Mouse (Mus musculus) left cerebral cortex, adult 2 months (tissue): ENCODE results near the gene Cfdp1. TPM values are rescaled to one million over a fixed set of nuclear protein-coding genes. Genes with fewer than 3 reads are reported as not detected.
A peak's percentile ranks its signal among the peaks of the same experiment; 100 is the strongest.

Experiments
- DNase-seq, 2 experiments: peaks; one replicate each; pipeline ENCODE4 v3.0.0; 2021 to 2022; ENCODE audit warnings: low spot score in 2 of 2, mixed read lengths in 1 of 2; ENCODE audit errors: extremely low spot score in 1 of 2
- H3K27ac ChIP-seq: fragments of 200-600 bp; 2 replicates; pipeline ENCODE4 v1.8.1; 2022
- H3K4me3 ChIP-seq: fragments of 200-600 bp; 2 replicates; pipeline ENCODE4 v1.8.1; 2022
- CTCF ChIP-seq: fragments of 200-600 bp; IDR thresholded peaks from 2 replicates; pipeline ENCODE4 v1.8.1; 2022; ENCODE audit warnings: antibody characterized with exemption, mild to moderate bottlenecking, moderate library complexity
- intact Hi-C: fragments of 180-260 bp; cut with DNase I; formaldehyde crosslinking; loops from one replicate; pipeline ENCODE4 v1.15.1; 2025
- total RNA-seq, 2 experiments: library from RNA; stranded (reverse); gene quantifications; 2 replicates each; pipeline ENCODE4 v1.2.3; 2021

The Cfdp1 gene
- total RNA-seq, 2 experiments from 2014 or later: 75.4 to 83.1 TPM

DNA sequence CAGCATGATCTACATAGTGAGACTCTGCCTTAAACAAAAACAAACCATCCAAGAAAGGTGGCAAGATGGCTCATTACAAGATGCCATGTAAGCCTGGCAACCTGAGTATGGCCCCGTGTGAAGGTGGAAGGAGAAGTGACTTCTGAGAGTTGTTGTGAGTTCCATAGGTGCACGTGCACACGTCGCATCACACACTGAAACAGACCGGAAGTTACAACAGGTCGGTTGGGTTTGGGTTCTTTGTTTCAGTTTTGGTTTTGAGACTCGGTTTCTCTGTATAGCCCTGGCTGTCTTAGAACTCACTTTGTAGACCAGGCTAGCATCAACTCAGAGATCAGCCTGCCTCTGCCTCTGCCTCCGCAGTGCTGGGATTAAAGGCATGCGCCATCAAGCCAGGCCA lies 40.3 kb downstream of the Cfdp1 start:
- H3K27ac ChIP-seq: no peak overlapping the region
- DNase-seq: no peak
- no peak for TF ChIP-seq CTCF
- no peak overlapping the region for H3K4me3 ChIP-seq
- intact Hi-C loops: loop anchor here (1.0 to 5.0 kb wide), 2 partner anchors 42 to 102 kb away; no protein-coding TSS in a partner anchor

DNA sequence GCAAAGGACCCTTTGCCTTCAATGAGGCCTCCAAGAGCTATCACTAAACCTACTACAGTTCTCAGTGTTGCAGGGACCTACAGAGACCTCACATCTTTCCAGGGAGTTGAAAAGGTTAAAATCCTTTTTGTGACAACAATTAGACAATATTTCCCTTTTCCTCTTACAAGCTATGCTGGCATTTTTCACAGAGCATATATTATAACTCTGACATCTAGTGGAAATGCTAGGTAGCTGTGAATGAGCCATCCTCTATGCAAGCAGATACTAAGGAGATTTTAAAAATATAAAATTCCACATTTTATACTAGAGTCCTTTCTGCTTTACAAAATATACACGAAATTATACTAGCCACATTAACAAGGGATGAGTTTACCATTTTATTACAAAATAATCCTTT lies 41.3 kb downstream of the Cfdp1 start:
- intact Hi-C loops: loop anchor here (1.0 to 5.0 kb wide), 2 partner anchors 41 to 101 kb away; no protein-coding TSS in a partner anchor
- TF ChIP-seq CTCF: peak; percentile 63
- DNase-seq: no peak
- H3K27ac ChIP-seq: no peak overlapping the region
- H3K4me3 ChIP-seq: no peak overlapping the region

DNA sequence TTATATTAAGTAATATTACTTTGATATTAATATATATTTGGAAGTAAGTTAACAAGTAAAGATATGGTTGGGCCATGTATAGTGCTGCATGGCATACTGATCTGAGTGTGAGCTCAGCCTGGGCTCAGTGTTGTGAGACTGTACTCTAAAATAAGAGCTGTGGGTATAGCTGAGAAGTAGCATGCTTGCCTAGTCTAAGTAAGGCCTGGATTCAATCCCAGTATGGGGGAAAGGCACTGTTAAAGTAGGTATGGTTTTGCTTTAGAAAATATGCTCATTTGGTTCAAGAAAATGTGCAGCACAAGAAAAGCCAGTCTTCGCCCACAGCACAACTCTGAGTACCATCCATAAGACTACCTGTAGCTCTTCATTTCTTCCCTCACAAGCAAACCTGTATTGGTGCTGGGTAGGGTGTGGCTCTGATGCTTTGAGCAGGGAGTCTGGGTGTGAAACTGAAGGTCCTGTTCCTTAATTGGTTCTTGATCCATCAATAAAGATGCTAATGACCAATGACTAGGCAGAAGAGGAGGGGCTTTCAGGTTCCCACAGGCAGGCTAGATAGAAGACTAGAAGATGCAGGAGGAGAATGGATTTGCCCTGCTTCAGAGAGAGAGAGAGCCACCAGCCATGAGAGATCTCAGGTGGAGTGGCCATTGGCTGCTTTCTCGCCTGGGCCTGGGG lies 43.3 kb downstream of the Cfdp1 start:
- Histone ChIP-seq H3K27ac (no peak overlapping the region), H3K4me3 (no peak overlapping the region)
- intact Hi-C loops: loop anchor here (2.0 to 5.0 kb wide), 2 partner anchors 38 to 132 kb away; no protein-coding TSS in a partner anchor
- no peak for DNase-seq
- no peak for TF ChIP-seq CTCF

DNA sequence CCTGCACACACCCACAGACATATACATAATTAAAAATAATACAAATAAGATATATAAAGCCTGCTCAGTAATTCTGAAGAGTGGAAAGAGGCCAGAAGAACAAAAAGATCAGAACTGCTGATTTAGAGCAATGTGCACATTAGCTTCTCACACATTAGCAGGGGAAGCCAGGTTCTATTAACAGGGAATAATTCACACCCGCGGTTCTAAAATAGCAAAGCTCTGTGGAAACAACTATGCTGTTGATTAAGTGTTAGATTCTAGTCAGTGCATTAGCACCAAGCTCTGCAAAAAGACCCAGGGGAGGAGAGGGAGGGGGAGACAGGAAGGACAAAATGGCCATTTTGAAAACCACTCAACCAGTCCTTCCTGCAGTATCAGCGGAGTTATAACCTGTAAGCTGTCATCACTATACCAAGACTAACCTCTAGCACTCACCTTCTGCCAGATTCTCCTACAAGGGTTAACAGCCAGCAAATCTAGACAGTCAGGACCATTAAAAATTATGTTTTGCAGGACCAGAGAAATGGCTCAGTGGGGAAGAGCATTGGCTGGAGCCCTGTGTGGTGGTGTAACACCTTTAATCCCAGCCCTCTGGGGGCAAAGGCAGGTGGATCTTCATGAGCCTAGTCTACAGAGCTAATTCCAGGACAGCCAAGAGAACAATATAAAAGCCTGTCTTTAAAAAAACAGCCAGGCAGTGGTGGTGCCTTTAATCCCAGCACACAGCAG lies 45.0 kb downstream of the Cfdp1 start:
- no peak for TF ChIP-seq CTCF
- Histone ChIP-seq H3K4me3 (no peak overlapping the region), H3K27ac (no peak overlapping the region)
- DNase-seq: no peak
- intact Hi-C loops: no loop called here

DNA sequence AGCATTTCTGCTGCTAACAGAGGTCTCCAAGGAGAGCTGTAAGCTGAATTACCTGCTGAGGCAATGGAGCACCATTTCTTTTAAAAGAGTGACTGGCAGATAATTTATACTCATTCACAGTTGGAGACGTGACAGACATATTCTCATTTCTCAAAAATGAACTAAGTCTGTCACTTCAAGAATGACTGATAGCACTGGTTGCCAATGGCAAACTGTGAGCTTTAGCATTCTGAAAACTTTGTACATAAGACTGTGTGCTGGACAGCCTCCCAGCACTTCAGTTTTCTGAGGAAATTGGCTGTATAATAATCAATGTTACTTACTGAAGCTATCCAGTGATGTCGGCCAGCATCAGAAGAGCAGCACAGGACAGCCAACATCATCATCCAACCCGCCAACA lies 46.1 kb downstream of the Cfdp1 start:
- no peak for TF ChIP-seq CTCF
- intact Hi-C loops: no loop called here
- DNase-seq: no peak

DNA sequence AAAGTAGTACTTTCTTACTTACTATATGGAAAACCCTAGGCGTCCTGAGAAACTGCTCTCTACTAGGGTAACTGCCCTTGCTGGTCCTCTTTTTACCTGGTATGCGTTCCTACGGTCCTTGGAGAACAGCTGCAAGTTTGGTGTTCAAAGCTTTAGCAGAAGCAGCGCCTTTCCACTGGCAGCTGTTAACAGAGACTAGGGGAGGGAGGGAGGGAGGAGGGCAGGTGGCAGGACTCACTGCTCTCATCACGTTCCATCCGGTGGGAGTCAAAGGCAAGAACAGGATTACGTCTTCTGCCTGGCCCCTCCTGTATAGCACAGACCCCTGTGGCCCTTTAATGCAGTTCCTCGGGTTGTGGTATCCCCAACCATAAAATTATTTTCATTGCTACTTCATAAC lies 50.7 kb downstream of the Cfdp1 start:
- H3K4me3 ChIP-seq: no peak overlapping the region
- no peak for TF ChIP-seq CTCF
- no peak overlapping the region for H3K27ac ChIP-seq
- intact Hi-C loops: no loop called here
- DNase-seq: no peak

More for the DNA sequence above, 46.1 kb downstream of the Cfdp1 start:
- Histone ChIP-seq H3K4me3 (no peak overlapping the region), H3K27ac (no peak overlapping the region)

DNA sequence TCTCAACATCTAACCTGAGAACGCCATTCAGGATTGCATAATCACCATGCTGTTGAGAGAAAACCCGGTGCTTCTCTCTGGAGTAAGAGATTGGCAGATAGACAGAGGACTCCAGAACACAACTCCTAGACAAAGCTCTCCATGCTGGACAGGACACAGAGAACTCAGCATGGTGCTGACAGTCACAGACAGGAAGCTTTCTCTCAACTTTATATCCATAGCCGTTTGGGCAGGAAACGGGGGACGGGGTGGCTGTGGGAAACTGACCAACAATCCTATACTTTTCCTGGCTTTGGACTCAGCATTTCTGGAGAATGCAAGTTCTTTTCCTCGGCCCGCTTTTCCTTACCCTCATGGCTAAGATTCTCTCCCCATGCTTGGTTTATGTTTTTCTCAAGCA lies 51.8 kb downstream of the Cfdp1 start:
- intact Hi-C loops: no loop called here
- no peak for DNase-seq
- Histone ChIP-seq H3K4me3 (no peak overlapping the region), H3K27ac (no peak overlapping the region)
- no peak for TF ChIP-seq CTCF

DNA sequence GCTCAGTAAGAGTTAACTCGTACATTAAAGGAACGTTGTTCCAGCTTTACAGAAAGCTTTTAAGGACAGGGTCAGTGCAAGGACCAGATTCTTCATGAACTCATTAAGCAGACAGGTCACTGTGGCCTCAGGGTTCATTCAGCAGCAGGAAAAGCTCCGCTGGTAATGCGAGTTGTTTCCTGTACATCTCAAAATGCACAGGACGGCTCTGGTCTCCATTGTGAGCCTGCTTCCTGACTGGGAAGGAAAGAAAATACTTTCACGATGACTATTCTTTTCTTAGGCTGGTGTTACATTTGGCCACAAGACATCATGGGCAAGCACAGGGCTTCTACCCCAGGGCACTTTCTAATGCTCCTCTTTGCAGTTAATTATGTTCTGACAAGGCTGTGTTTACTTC lies 52.6 kb downstream of the Cfdp1 start:
- no peak for TF ChIP-seq CTCF
- no peak for DNase-seq
- Histone ChIP-seq H3K27ac (no peak overlapping the region), H3K4me3 (no peak overlapping the region)
- intact Hi-C loops: no loop called here

DNA sequence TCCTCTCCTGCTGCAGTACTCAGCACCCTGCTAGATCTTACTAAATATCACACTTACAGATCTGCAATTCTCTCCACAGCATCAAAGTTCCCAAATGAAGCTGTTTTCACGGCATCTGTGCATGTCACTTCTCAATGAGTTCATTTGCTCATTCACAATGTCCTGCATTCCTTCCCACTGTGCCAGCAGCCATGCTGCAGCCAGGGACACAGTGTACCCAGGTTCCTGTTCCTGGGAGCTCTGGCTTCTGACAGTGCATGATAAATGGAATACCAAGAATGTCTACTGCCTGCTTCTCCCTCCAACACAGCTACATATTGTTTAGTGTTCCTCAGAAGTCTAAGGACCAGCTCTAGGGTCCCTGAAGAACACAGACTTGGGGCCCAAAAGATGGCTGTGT lies 57.6 kb downstream of the Cfdp1 start:
- H3K4me3 ChIP-seq: no peak overlapping the region
- intact Hi-C loops: no loop called here
- no peak for TF ChIP-seq CTCF
- no peak overlapping the region for H3K27ac ChIP-seq
- DNase-seq: no peak

DNA sequence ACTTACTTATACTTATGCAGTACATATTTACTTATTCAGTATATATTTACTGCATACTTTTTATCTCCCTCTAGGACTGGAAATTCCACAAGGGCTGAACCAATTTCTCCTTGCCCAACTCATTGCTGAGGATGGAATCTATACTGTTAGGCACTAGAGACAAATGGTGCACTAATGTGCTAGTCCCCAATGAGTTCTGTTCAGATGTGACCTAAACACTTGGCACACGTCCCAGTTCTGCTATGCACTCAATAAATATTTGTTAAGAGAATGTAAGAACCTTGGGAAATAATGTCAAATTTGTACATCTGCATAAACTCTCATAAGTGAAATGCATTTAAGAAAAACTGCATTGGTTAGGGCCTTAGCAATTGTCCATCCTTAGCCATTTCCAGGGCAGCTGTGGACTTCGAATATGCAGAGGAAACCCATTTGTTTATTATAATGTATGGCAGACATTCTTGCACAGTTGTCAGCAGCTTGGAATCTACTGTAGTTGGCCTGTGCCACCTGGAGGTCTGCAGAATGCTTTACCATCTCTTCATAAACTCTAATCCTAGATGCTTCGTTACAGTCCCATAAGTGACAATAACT lies 60.7 kb downstream of the Cfdp1 start:
- no peak for TF ChIP-seq CTCF
- H3K4me3 ChIP-seq: no peak overlapping the region
- DNase-seq: no peak
- no peak overlapping the region for H3K27ac ChIP-seq
- intact Hi-C loops: no loop called here

DNA sequence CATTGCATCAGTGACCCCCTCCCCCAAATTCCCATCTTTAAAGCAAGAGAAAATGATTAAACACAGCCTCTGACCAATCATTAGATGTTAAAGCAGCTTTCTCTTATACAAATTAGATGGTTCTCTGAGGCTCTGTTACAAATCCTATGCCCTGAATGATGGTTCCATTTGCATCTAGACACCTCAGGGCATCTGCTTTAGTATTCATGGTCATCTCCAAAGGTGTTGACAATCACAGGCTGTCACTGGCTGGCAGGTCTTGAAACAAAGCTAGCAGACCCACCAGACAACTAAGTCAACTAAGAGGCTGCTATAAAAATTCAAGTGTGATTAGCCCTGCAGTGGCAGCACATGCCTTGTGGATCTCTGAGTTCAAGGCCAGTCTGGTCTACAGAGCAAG lies 64.5 kb downstream of the Cfdp1 start:
- no peak for DNase-seq
- no peak for TF ChIP-seq CTCF
- intact Hi-C loops: no loop called here
- Histone ChIP-seq H3K4me3 (no peak overlapping the region), H3K27ac (no peak overlapping the region)

DNA sequence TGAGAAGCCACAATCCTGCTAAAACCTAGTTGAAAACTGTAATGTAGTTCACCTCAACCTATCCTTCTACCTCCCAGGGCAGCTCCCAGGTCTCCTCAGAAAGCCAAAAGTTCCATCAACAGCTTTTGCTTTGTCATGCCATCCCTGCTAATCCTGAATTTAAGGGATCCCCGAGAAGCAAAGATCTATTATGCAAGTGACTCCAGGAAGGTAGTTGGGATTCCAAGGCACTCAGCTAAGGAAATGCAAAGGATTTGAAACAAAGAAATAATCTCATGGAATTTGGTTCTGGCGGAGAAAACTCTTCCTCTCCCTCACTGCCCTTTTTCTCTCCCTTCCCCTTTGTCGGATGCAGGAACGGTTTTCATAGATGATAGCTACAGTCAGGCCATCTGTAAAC lies 64.9 kb downstream of the Cfdp1 start:
- Histone ChIP-seq H3K27ac (no peak overlapping the region), H3K4me3 (no peak overlapping the region)
- intact Hi-C loops: no loop called here
- DNase-seq: no peak
- no peak for TF ChIP-seq CTCF
